Mouse (Mus musculus): Measurements from ENCODE around the gene Tpcn2. TPM values are rescaled to one million over a fixed set of nuclear protein-coding genes. Genes with fewer than 3 reads are reported as not detected.
A peak's percentile ranks its signal among the peaks of the same experiment; 100 is the strongest.

Tpcn2 gene
- polyA plus RNA-seq, 2 experiments = 0.39 to 3.3 TPM

- ATAC-seq (ENCODE audit: insufficient read depth) (no peak), DNase-seq (ENCODE audit: low read depth in 3 of 3, low spot score in 3 of 3) (no peak)
- H3K4me2 ChIP-seq (ENCODE audit: low read depth) = no peak overlapping the region
- H3K27ac ChIP-seq = no peak overlapping the region
- no peak overlapping the region for H3K9ac ChIP-seq (replicated peaks)
- peaks cover 0 to 6% of the 10 kb centered on the region in 2 experiments; a peak in 3 of 4 replicates for H3K4me1 ChIP-seq (replicated peaks; ENCODE audit: control insufficient read depth in 2 of 2, insufficient read depth in 2 of 2, low read length in 1 of 2)
- H3K9me3 ChIP-seq (ENCODE audit: control insufficient read depth, low read length) = no peaks in the 10 kb centered on the region
- no peak for TF ChIP-seq EP300 (IDR thresholded peaks at IDR 0.05; ENCODE audit: low read depth)
- no peak for TF ChIP-seq CTCF (IDR thresholded peaks at IDR 0.05; ENCODE audit: low read depth)
- WGBS (ENCODE audit: insufficient replicate concordance) = 51% methylated on average over 2 of the region's 2 CpGs
- no peaks in the 10 kb centered on the region for H3K36me3 ChIP-seq (replicated peaks; ENCODE audit: control insufficient read depth, insufficient read depth, low read depth)
- H3K4me3 ChIP-seq (ENCODE audit: insufficient read depth in 1 of 2, low read depth in 2 of 2, low read length in 2 of 2) = no peak overlapping the region
- H3K27me3 ChIP-seq (ENCODE audit: control insufficient read depth, insufficient read depth, low read length) = no peaks in the 10 kb centered on the region
Measured at GRCm38 (mm10) chr7:145304153-145304552, 20.3 kb upstream of the Tpcn2 start.

DNA sequence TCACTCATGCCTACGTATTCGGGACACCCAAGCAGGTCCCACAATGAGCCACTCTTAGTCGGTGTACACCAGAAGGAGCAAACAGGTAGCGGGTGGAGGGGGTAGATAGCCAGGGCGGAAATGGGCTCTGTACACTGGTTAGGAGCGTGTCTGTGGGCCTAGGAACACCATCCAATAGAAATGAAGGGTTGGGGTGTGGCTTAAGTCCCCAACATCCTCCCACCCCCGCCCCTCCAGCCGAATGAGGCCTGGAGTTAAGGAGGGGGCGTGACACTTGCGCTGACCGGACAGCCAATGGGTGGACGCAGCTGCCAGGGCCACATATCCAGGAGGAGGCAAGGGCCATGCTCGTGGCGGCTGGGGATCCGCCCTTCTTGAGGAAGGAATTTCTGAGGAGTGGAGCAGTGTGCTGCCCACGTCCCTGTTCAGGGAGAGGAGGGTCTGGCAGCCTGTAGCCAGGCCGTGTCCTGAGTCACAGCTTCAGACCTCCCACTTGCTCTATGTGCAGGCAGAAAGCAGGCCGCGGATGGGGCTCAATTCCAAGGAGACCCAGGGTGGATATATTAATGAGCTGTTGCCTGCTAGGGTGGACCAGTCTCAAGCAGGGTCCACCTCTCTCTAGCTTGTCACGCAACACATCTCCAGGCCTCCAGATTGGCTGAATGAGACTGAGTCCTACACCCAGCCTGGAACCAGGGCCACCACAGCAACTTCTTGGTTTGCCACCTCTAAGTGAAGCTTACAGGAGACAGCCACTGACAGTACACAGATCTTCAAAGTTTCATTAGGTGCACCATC, 18.9 kb upstream of the Tpcn2 start:
- Histone ChIP-seq H3K4me1 (replicated peaks; ENCODE audit: control insufficient read depth in 2 of 2, insufficient read depth in 2 of 2, low read length in 1 of 2) (peaks cover 0 to 6% of the 10 kb centered on the region in 2 experiments; a peak in 3 of 4 replicates), H3K9me3 (ENCODE audit: control insufficient read depth, low read length) (no peaks in the 10 kb centered on the region), H3K4me2 (ENCODE audit: low read depth) (peak overlapping the region; percentile 41), H3K9ac (replicated peaks) (no peak overlapping the region), H3K4me3 (ENCODE audit: insufficient read depth in 1 of 2, low read depth in 2 of 2, low read length in 2 of 2) (no peak overlapping the region), H3K36me3 (replicated peaks; ENCODE audit: control insufficient read depth, insufficient read depth, low read depth) (no peaks in the 10 kb centered on the region), H3K27ac (no peak overlapping the region), H3K27me3 (ENCODE audit: control insufficient read depth, insufficient read depth, low read length) (no peaks in the 10 kb centered on the region)
- DNase-seq (ENCODE audit: low read depth in 3 of 3, low spot score in 3 of 3) = peak; percentile 27 to 37 (median 31)
- ATAC-seq (ENCODE audit: insufficient read depth) = peak; percentile 90
- WGBS (ENCODE audit: insufficient replicate concordance) = 12% methylated on average over 20 of the region's 20 CpGs
- TF ChIP-seq CTCF (IDR thresholded peaks at IDR 0.05; ENCODE audit: low read depth) = no peak
- no peak for TF ChIP-seq EP300 (IDR thresholded peaks at IDR 0.05; ENCODE audit: low read depth)

DNA sequence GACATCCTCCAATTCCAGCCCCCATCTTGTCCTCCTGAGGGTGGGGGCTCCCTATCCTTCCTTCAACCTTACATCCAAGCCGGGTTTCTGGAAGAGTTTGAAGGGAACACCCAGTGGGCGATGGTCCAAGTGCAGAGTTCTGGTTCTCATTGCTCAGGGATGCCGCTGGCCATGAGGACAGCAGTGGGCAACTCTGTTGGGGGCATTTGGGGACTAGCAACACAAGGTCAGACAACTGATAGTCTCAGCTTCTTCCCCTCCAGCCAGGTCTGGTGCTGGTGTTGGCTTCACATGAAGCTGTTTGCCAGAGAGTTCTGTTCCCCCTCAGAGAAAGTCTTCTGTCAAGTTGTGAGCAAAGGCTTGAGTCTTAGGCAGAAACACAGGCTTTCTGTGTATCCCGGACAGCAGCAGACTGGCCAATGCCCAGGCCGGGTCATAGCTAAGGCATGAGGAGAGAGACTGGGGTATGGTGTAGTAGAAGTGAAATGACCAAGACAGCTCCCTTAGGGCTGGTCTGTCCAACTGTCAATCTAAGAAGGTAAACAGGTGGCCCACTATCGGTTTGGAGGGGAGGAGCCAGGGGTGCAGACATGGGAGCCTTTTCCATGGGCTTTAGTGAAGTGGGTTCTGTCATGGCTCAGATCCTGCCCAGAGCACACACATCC, 17.7 kb upstream of the Tpcn2 start:
- Histone ChIP-seq H3K4me2 (ENCODE audit: low read depth) (no peak overlapping the region), H3K9me3 (ENCODE audit: control insufficient read depth, low read length) (no peaks in the 10 kb centered on the region), H3K27me3 (ENCODE audit: control insufficient read depth, insufficient read depth, low read length) (no peaks in the 10 kb centered on the region), H3K36me3 (replicated peaks; ENCODE audit: control insufficient read depth, insufficient read depth, low read depth) (no peaks in the 10 kb centered on the region), H3K4me3 (ENCODE audit: insufficient read depth in 1 of 2, low read depth in 2 of 2, low read length in 2 of 2) (no peak overlapping the region), H3K4me1 (replicated peaks; ENCODE audit: control insufficient read depth in 2 of 2, insufficient read depth in 2 of 2, low read length in 1 of 2) (peaks cover 0 to 6% of the 10 kb centered on the region in 2 experiments; a peak in 3 of 4 replicates), H3K9ac (replicated peaks) (no peak overlapping the region), H3K27ac (no peak overlapping the region)
- ATAC-seq (ENCODE audit: insufficient read depth) (no peak), DNase-seq (ENCODE audit: low read depth in 3 of 3, low spot score in 3 of 3) (no peak)
- TF ChIP-seq CTCF (IDR thresholded peaks at IDR 0.05; ENCODE audit: low read depth) (no peak), EP300 (IDR thresholded peaks at IDR 0.05; ENCODE audit: low read depth) (no peak)
- 58% methylated on average over 6 of the region's 6 CpGs for WGBS (ENCODE audit: insufficient replicate concordance)

GRCm38 (mm10) chr7:145301008-145301340, 17.2 kb upstream of the Tpcn2 start:
- Histone ChIP-seq H3K4me3 (ENCODE audit: insufficient read depth in 1 of 2, low read depth in 2 of 2, low read length in 2 of 2) (no peak overlapping the region), H3K27me3 (ENCODE audit: control insufficient read depth, insufficient read depth, low read length) (no peaks in the 10 kb centered on the region), H3K9me3 (ENCODE audit: control insufficient read depth, low read length) (no peaks in the 10 kb centered on the region), H3K4me2 (ENCODE audit: low read depth) (no peak overlapping the region), H3K4me1 (replicated peaks; ENCODE audit: control insufficient read depth in 2 of 2, insufficient read depth in 2 of 2, low read length in 1 of 2) (peaks cover 0 to 6% of the 10 kb centered on the region in 2 experiments; a peak in 3 of 4 replicates), H3K9ac (replicated peaks) (no peak overlapping the region), H3K36me3 (replicated peaks; ENCODE audit: control insufficient read depth, insufficient read depth, low read depth) (no peaks in the 10 kb centered on the region), H3K27ac (no peak overlapping the region)
- ATAC-seq (ENCODE audit: insufficient read depth) = no peak
- TF ChIP-seq EP300 (IDR thresholded peaks at IDR 0.05; ENCODE audit: low read depth) (no peak), CTCF (IDR thresholded peaks at IDR 0.05; ENCODE audit: low read depth) (no peak)
- DNase-seq (ENCODE audit: low read depth in 3 of 3, low spot score in 3 of 3) = no peak

DNA sequence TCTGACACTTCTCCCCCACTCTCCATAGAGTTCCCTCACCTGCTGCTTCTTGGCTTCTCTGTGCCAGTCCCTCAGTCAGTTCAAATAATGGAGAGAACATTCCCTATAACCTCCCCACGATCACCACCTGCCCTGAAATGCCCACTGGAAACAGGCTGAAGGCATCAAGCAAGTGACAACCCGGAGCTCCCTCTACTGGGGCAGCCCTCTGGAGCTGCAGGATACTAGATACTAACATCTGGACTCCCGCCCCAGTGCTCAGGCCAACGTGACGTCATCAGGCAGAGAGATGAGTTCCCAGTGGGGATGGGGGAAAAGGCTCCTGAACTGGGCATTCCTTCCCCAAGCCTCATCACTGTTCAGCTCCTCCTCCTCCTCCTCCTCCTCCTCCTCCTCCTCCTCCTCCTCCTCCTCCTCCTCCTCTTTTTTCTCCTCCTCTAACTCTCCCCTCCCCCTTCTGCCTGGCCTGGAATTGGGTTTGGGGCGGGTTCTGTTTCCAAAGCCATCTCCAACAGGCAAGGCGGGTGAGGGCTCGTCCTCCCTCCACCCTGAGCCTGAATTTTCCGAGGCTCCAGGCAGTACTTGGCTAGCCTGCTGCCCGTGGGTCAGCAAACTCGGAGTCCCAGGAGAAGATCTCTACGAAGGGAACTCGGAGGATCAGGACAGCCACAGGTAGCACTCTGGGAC, 16.7 kb upstream of the Tpcn2 start, which contains the start of gene Mrgprf:
Mrgprf (plus strand) TSS at position 508 of the 687 bp plus-strand sequence.
- no peak within 1 kb of the TSS for H3K4me2 ChIP-seq (ENCODE audit: low read depth)
- WGBS (ENCODE audit: insufficient replicate concordance) = 36% methylated on average over 12 of the region's 13 CpGs
- H3K36me3 ChIP-seq (replicated peaks; ENCODE audit: control insufficient read depth, insufficient read depth, low read depth) = no peaks in the 10 kb centered on the region
- H3K9me3 ChIP-seq (ENCODE audit: control insufficient read depth, low read length) = no peaks in the 10 kb centered on the region
- TF ChIP-seq CTCF (IDR thresholded peaks at IDR 0.05; ENCODE audit: low read depth) (no peak), EP300 (IDR thresholded peaks at IDR 0.05; ENCODE audit: low read depth) (no peak)
- DNase-seq (ENCODE audit: low read depth in 3 of 3, low spot score in 3 of 3) = no peak
- H3K4me3 ChIP-seq (ENCODE audit: insufficient read depth in 1 of 2, low read depth in 2 of 2, low read length in 2 of 2) = no peak within 1 kb of the TSS
- H3K27ac ChIP-seq = no peak within 1 kb of the TSS
- peaks cover 0 to 6% of the 10 kb centered on the region in 2 experiments; a peak in 3 of 4 replicates for H3K4me1 ChIP-seq (replicated peaks; ENCODE audit: control insufficient read depth in 2 of 2, insufficient read depth in 2 of 2, low read length in 1 of 2)
- ATAC-seq (ENCODE audit: insufficient read depth) = no peak
- no peaks in the 10 kb centered on the region for H3K27me3 ChIP-seq (ENCODE audit: control insufficient read depth, insufficient read depth, low read length)
- no peak within 1 kb of the TSS for H3K9ac ChIP-seq (replicated peaks)
